Mouse (Mus musculus) heart, embryonic 15.5 days (tissue): ENCODE results near the gene Pank1. TPM values are rescaled to one million over a fixed set of nuclear protein-coding genes. Genes with fewer than 3 reads are reported as not detected.

ENCODE experiments used
- ATAC-seq: fragments of 200-750 bp; cut with Nextera tagmentation; replicated peaks from 2 replicates; pipeline ENCODE4 v1.8.0; 2017; ENCODE audit warnings: low read depth, moderate TSS enrichment; ENCODE audit not compliant: insufficient number of reproducible peaks, insufficient read depth, low FRiP score
- H3K27ac ChIP-seq: fragments of 300-500 bp; sonication (generic); 2 replicates; pipeline ENCODE4 v1.5.1; 2015; ENCODE audit warnings: mild to moderate bottlenecking, inconsistent platforms
- H3K27me3 ChIP-seq: fragments of 300-500 bp; sonication (generic); 2 replicates; pipeline ENCODE4 v1.6.1; 2015; ENCODE audit warnings: inconsistent platforms
- H3K36me3 ChIP-seq: fragments of 300-500 bp; sonication (generic); 2 replicates; pipeline ENCODE4 v1.6.1; 2015; ENCODE audit warnings: mild to moderate bottlenecking, inconsistent platforms
- H3K4me1 ChIP-seq: fragments of 300-500 bp; sonication (generic); replicated peaks from 2 replicates; pipeline ENCODE4 v1.6.1; 2015; ENCODE audit warnings: inconsistent platforms
- H3K4me2 ChIP-seq: fragments of 300-500 bp; sonication (generic); 2 replicates; pipeline ENCODE4 v1.6.1; 2015; ENCODE audit warnings: inconsistent platforms, mild to moderate bottlenecking, moderate library complexity
- H3K4me3 ChIP-seq: fragments of 300-500 bp; sonication (generic); 2 replicates; pipeline ENCODE4 v1.5.1; 2015; ENCODE audit warnings: mild to moderate bottlenecking, inconsistent platforms
- H3K9ac ChIP-seq: fragments of 300-500 bp; sonication (generic); 2 replicates; pipeline ENCODE4 v1.6.1; 2015; ENCODE audit warnings: mild to moderate bottlenecking, inconsistent platforms
- H3K9me3 ChIP-seq: fragments of 300-500 bp; sonication (generic); replicated peaks from 2 replicates; pipeline ENCODE4 v1.6.1; 2016; ENCODE audit warnings: inconsistent platforms
- WGBS: fragments of 180-500 bp; shearing (Covaris S2); methylation state at CpG from one replicate; pipeline ENCODE4 v1.1.7; 2015; ENCODE audit warnings: mixed read lengths; 5-methylcytosine and 5-hydroxymethylcytosine counted together
- polyA plus RNA-seq: library from polyadenylated mRNA; unstranded; fragments of >200 nt; fragmentation: Nextera tagmentation; extraction: Ambion mirVana; gene quantifications from 2 replicates; pipeline ENCODE4 v1.2.1, GENCODE M21; 2015

The Pank1 gene
- polyA plus RNA-seq, 1 experiment from 2014 or later, result 15.5 TPM

DNA sequence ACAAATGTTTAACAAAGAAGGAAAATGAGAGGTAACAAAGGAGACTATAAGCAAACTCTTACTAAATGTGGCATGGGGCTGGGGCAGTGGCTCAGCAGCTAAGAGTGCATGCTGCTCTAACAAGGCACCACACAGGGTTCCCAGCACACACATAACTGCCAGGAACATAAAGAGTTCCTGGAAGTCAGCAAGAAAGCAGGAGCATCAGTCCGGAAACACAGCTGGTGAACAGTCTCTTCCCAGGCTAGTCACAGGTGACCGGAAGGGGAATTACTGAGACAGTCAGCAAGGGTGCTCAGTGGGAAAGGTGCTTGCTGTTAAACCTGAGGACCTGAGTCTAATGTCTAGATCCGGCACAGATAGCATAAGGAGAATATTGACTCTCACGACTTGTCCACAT lies 63.9 kb downstream of the Pank1 start:
- Histone ChIP-seq H3K36me3 (peaks cover 27% of the 10 kb centered on the region), H3K4me1 (no peaks in the 10 kb centered on the region), H3K4me2 (no peak overlapping the region), H3K9me3 (no peaks in the 10 kb centered on the region), H3K27ac (no peak overlapping the region), H3K9ac (no peak overlapping the region), H3K27me3 (no peaks in the 10 kb centered on the region), H3K4me3 (no peak overlapping the region)
- WGBS, result 92% methylated on average over 4 of the region's 4 CpGs
- no peak for ATAC-seq

DNA sequence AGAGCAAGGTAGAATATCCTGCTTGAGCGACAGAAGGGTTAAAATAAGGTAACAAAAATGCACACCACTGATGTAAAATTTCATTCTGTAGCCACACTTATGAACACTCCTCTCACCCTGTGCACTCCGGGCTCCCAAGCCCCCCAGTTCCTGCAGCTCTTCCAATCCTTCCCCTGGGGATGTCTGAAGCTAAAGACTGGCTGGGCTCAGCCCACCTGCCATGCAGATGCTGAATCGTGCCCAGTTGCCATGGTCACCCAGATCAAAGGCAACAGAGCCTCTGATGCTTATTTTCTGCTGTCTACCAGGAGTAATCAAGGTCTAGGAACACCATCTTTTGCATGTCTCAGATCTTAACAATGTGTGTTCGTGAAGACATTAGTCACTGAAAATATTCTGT lies 64.6 kb downstream of the Pank1 start:
- no peaks in the 10 kb centered on the region for H3K9me3 ChIP-seq
- H3K9ac ChIP-seq, result no peak overlapping the region
- ATAC-seq, result no peak
- 71% methylated on average over 4 of the region's 4 CpGs for WGBS
- peaks cover 27% of the 10 kb centered on the region for H3K36me3 ChIP-seq
- H3K4me1 ChIP-seq, result no peaks in the 10 kb centered on the region
- H3K27me3 ChIP-seq, result no peaks in the 10 kb centered on the region
- H3K4me2 ChIP-seq, result no peak overlapping the region
- no peak overlapping the region for H3K27ac ChIP-seq
- no peak overlapping the region for H3K4me3 ChIP-seq

GRCm38 (mm10) chr19:34813961-34814360 lies 65.3 kb downstream of the Pank1 start:
- Histone ChIP-seq H3K9ac (no peak overlapping the region), H3K4me1 (no peaks in the 10 kb centered on the region), H3K27ac (no peak overlapping the region), H3K4me3 (no peak overlapping the region), H3K36me3 (peaks cover 20% of the 10 kb centered on the region), H3K9me3 (no peaks in the 10 kb centered on the region), H3K27me3 (no peaks in the 10 kb centered on the region), H3K4me2 (no peak overlapping the region)
- no peak for ATAC-seq
- WGBS, result 87% methylated on average over 6 of the region's 6 CpGs

DNA sequence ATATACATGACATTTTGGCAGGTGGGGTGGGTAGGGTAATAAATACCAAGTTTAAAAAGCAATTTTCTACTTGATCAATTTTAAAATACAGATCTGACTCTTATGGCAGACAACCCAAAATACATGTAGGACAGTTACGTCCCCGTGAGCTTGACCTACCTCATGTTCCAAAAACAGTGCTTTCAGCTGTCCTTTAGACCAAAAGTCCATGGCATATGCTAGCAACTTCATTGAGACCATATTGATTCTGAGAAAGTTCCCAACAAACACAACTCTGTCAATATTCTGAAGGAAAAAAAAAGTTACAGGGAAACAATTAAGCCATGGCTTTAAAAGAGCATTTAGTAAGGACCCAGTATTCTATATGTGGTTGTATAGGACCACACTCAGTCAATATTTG lies 65.7 kb downstream of the Pank1 start:
- Histone ChIP-seq H3K27me3 (no peaks in the 10 kb centered on the region), H3K36me3 (peaks cover 17% of the 10 kb centered on the region), H3K27ac (no peak overlapping the region), H3K4me1 (no peaks in the 10 kb centered on the region), H3K9ac (no peak overlapping the region), H3K4me2 (no peak overlapping the region), H3K4me3 (no peak overlapping the region), H3K9me3 (no peaks in the 10 kb centered on the region)
- ATAC-seq, result no peak
- 94% methylated on average over 2 of the region's 2 CpGs for WGBS

- Histone ChIP-seq H3K27me3 (no peaks in the 10 kb centered on the region), H3K27ac (no peak overlapping the region), H3K4me2 (no peak overlapping the region), H3K9me3 (no peaks in the 10 kb centered on the region), H3K36me3 (peaks cover 14% of the 10 kb centered on the region; the same call in 1 of the 2 replicates), H3K4me1 (no peaks in the 10 kb centered on the region), H3K4me3 (no peak overlapping the region), H3K9ac (no peak overlapping the region)
- ATAC-seq, result no peak
- 80% methylated on average over 4 of the region's 4 CpGs for WGBS
Observed at GRCm38 (mm10) chr19:34812711-34813110, 66.5 kb downstream of the Pank1 start.

DNA sequence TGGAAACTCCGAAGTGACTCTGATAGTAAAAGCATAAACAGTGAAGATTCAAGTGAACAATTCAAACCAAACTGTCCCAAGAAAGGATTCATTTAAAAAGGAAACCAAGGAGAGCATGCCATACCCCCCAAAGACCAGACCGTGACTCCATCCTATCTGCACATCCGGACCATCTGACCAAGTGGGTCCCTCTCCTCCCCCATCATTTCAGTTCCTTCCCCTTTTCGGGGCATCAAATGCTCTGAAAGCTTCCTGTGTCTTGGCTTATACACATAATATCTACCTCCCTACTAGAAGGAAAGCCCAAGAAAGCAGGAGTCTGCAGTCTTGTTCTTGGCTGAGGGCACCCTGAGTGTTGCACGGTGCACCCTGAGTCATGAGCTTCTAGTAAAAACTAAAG lies 72.1 kb downstream of the Pank1 start:
- H3K4me3 ChIP-seq, result no peak overlapping the region
- no peak for ATAC-seq
- H3K4me2 ChIP-seq, result no peak overlapping the region
- 76% methylated on average over 5 of the region's 5 CpGs for WGBS
- H3K36me3 ChIP-seq, result peaks cover 2% of the 10 kb centered on the region; the same call in 1 of the 2 replicates
- no peaks in the 10 kb centered on the region for H3K4me1 ChIP-seq
- no peaks in the 10 kb centered on the region for H3K9me3 ChIP-seq
- H3K27ac ChIP-seq, result no peak overlapping the region
- H3K27me3 ChIP-seq, result no peaks in the 10 kb centered on the region
- H3K9ac ChIP-seq, result no peak overlapping the region

- Histone ChIP-seq H3K9ac (no peak overlapping the region), H3K9me3 (no peaks in the 10 kb centered on the region), H3K4me2 (no peak overlapping the region), H3K4me3 (no peak overlapping the region), H3K27ac (no peak overlapping the region), H3K36me3 (no peaks in the 10 kb centered on the region), H3K4me1 (no peaks in the 10 kb centered on the region), H3K27me3 (no peaks in the 10 kb centered on the region)
- WGBS, result 78% methylated on average over 2 of the region's 2 CpGs
- ATAC-seq, result no peak
Observed at GRCm38 (mm10) chr19:34805071-34805470, 74.2 kb downstream of the Pank1 start.

GRCm38 (mm10) chr19:34804531-34804930 lies 74.7 kb downstream of the Pank1 start:
- Histone ChIP-seq H3K27me3 (no peaks in the 10 kb centered on the region), H3K4me3 (no peak overlapping the region), H3K9me3 (no peaks in the 10 kb centered on the region), H3K4me1 (no peaks in the 10 kb centered on the region), H3K4me2 (no peak overlapping the region), H3K36me3 (no peaks in the 10 kb centered on the region), H3K27ac (no peak overlapping the region), H3K9ac (no peak overlapping the region)
- no peak for ATAC-seq
- WGBS, result 86% methylated on average over 2 of the region's 2 CpGs

GRCm38 (mm10) chr19:34803396-34803795 lies 75.9 kb downstream of the Pank1 start:
- 87% methylated on average over 4 of the region's 4 CpGs for WGBS
- no peaks in the 10 kb centered on the region for H3K4me1 ChIP-seq
- no peak overlapping the region for H3K4me3 ChIP-seq
- no peak overlapping the region for H3K4me2 ChIP-seq
- H3K9me3 ChIP-seq, result no peaks in the 10 kb centered on the region
- H3K27me3 ChIP-seq, result no peaks in the 10 kb centered on the region
- H3K9ac ChIP-seq, result no peak overlapping the region
- H3K36me3 ChIP-seq, result no peaks in the 10 kb centered on the region
- H3K27ac ChIP-seq, result no peak overlapping the region
- ATAC-seq, result no peak

- Histone ChIP-seq H3K9me3 (no peaks in the 10 kb centered on the region), H3K36me3 (no peaks in the 10 kb centered on the region), H3K27me3 (no peaks in the 10 kb centered on the region), H3K4me1 (no peaks in the 10 kb centered on the region), H3K4me3 (no peak overlapping the region), H3K27ac (no peak overlapping the region), H3K9ac (no peak overlapping the region), H3K4me2 (no peak overlapping the region)
- ATAC-seq, result no peak
- 51% methylated on average over 6 of the region's 6 CpGs for WGBS
Observed at GRCm38 (mm10) chr19:34799644-34800267, 79.5 kb downstream of the Pank1 start.

DNA sequence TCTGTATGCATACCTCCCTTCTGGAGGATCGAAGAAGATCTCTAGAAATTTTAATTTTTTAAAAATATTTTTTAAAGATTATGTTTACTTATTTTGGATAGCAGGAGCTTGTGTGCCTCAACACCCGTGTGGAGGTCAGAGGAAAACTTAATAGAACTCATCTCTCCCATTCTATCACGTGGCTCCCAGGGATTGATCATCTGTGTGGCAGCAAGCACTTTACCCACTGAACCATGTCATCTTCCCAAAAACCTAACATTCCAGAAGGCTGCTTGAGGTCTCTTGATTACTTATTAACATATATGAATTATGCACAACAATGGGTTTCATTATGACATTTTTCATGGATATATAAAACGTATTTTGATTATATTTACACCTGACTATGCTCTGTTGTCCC lies 82.9 kb downstream of the Pank1 start:
- no peaks in the 10 kb centered on the region for H3K36me3 ChIP-seq
- H3K4me1 ChIP-seq, result no peaks in the 10 kb centered on the region
- 79% methylated on average over 4 of the region's 4 CpGs for WGBS
- no peak overlapping the region for H3K4me2 ChIP-seq
- no peak overlapping the region for H3K27ac ChIP-seq
- H3K9ac ChIP-seq, result no peak overlapping the region
- no peak for ATAC-seq
- H3K9me3 ChIP-seq, result no peaks in the 10 kb centered on the region
- H3K27me3 ChIP-seq, result no peaks in the 10 kb centered on the region
- no peak overlapping the region for H3K4me3 ChIP-seq

DNA sequence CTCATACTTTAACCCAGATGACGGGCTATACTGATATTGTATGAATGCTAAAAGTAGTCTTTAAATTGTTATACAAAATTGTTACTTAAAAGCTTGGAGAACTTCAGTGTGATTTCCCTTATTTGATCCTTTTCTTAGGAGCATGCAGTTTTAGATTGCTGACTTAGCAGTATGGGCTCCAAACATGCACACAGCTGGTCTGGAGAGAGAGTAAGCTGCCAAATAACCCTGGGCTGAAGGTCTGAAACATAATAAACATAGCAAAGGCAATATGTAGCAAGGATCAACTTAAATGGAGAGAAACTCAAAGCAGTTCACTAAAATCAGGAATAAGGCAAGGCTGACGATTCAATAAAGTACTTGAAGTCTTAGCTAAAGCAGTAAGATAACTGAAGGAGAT lies 96.8 kb downstream of the Pank1 start:
- no peaks in the 10 kb centered on the region for H3K36me3 ChIP-seq
- no peak overlapping the region for H3K27ac ChIP-seq
- no peak overlapping the region for H3K4me3 ChIP-seq
- no peaks in the 10 kb centered on the region for H3K27me3 ChIP-seq
- ATAC-seq, result no peak
- H3K9me3 ChIP-seq, result no peaks in the 10 kb centered on the region
- WGBS, result 90% methylated on average over 2 of the region's 2 CpGs
- H3K9ac ChIP-seq, result no peak overlapping the region
- no peak overlapping the region for H3K4me2 ChIP-seq
- no peaks in the 10 kb centered on the region for H3K4me1 ChIP-seq
